Mouse (Mus musculus) monocyte, adult 2 months (primary cell): Measurements from ENCODE around the gene Atad2b.

Source experiments
- DNase-seq, 2 experiments: peaks; one replicate each; pipeline ENCODE4 v3.0.0; 2022; ENCODE audit warnings: low spot score in 2 of 2, low read depth in 1 of 2

The Atad2b gene

DNA sequence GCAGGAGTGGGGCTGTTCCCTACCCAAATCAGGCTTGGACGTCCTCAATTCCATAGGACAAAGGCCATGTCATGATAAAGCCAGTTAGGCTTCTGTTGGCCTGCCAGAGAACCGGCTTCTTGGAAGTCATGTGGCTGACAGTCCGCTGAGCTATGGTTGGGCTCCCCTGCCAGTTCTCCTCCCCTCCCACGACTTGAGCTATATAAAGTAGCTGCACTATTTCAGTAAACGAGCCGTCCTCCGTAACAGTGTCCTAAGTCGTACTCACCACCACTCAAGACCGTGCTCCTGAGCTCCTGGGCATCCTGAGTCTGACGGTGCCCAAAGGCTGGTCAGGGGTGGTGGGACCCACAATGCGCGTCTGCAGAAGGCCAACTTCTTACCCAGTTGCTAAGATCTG lies 156.0 kb downstream of the Atad2b start:
- DNase-seq, result no peak

DNA sequence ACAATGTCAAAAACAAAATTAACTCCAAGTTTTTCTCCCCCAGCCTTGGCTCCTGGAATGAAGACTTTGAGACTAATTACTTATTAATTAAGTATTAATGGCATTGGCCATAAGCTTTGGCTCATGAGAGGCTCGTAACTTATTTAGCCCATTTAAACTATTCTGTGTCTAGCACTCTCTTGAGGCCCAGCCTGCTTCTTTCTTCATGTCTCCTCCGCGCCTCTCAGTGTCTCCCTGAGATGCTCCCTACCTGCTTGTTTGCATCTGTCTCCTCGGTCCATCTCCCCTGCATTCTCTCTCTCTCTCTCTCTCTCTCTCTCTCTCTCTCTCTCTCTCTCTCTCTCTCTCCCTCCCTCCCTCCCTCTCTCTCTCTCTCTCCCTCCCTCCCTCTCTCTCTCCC lies 164.3 kb downstream of the Atad2b start:
- DNase-seq, result no peak

DNA sequence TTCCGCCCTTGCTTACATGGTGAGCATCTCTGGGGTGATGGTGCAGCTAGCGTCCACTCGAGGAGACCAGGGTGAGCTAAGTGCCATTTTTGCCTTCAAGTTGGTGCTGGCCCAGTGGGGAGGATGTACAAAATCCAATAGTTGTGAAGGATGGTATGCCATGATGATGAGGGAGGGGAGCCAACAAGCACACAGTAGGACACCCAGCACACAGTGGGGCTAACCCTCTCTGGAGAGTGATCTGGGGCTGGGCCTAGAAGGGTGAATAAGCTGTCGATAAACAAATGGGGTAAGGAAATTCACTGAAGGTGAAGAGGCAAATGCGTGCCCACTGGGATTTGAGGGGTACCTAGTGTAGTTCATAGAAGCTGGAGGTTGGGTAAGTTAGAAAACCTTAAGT lies 167.6 kb downstream of the Atad2b start:
- DNase-seq, result no peak

DNA sequence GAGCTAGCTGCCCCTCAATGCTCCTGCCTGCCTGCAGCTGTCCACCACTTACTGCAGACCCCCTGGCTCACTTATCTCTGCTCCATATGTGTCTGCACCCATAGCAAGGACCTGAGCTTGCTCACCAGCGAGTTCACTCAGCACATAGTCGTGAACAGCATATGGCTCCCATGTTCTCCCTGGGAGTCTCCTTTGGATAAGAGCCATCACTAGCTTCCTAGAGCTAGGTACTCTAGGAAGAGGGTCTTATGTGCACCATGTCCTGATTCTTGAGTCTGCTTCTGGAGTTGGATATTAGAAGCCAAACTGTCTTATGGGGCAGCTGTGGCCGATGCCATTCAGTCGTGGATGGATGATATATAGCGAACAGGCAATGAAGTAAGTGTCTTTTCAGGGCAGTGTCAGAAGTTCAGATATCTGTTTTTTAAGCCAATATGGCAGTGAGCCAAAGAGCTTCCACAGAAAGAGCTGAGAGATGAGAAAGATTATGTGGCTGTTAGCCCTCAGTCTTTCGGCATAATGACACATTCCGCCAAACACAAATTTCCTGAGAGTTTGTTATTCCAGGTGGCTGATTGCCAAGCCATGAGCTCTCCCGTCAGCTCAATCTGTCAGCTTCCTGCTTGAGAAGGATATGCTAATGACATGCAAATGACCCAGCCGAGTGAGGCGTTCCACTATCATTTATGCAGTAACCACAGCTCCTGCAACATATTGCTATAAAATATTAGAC lies 170.8 kb downstream of the Atad2b start:
- no peak for DNase-seq

DNA sequence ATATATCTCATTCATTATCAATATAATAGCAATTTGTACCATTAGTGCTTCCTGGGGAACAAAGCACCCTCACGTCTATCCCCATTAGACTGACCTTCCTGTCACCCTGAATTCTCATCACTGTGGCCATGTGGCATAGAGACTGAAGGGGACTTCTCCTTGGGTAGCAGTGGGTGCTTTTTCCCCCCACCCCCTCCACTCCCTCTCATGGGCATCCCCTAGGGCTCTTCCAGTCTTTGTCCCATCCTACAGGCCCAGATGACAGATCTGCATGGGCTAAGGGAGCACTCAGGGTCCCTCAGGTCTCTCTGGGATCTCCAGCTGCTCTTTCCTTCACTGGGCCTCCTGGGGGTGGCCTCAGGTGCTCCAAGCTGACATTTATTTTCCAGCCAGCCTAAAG lies 171.5 kb downstream of the Atad2b start:
- no peak for DNase-seq
